Mouse (Mus musculus): ENCODE results near the gene Fchsd2.

DNA sequence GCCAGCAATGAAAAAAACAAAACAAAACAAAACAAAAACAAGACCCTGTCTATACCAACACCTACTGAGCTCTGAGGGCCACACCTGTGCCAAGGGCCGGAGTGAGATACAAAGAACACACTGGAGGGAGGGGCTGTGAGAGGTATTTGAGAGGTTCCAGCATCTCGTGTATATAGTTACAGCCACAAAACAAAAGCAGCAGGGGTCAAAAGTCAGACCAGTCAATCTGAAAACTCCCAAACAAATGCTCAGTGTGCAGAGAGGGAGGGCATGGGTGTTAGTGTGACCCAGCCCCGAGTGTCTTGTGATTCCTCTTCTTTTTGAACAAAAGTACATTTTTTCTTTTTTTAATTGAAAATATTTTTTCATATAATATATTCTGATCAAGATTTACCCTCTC lies 4.4 kb downstream of the Fchsd2 start:
- TF ChIP-seq CTCF (IDR thresholded peaks at IDR 0.05; ENCODE audit: low read depth) = no peak
- TF ChIP-seq EP300 (IDR thresholded peaks at IDR 0.05; ENCODE audit: low read depth) = no peak
